In genomic region chr10:70717025-70717424, GRCm38 (mm10) we compare ENCODE assay signal across 8 mouse cellular contexts.
A peak's percentile ranks its signal among the peaks of the same experiment; 100 is the strongest.
DNase-seq lines count a peak whose midpoint lies in the region; ATAC-seq lines count a peak whose summit lies in the region.

No protein-coding gene starts in this region.

- no peaks in the 10 kb centered on the region for H3K27me3 ChIP-seq in intestine, embryonic 14.5 days (replicated peaks; ENCODE audit: control insufficient read depth, insufficient read depth, low read length)
- no peaks in the 10 kb centered on the region for H3K27me3 ChIP-seq in intestine, embryonic 16.5 days (replicated peaks; ENCODE audit: control insufficient read depth, insufficient read depth, low read length)

- peak overlapping the region; percentile 62 for H3K27ac ChIP-seq in intestine, embryonic 14.5 days (ENCODE audit: low read depth)
- no peak overlapping the region for H3K27ac ChIP-seq in intestine, embryonic 16.5 days (ENCODE audit: low read length)

- H3K36me3 ChIP-seq in intestine, embryonic 14.5 days (ENCODE audit: control insufficient read depth, insufficient read depth, low read length): no peaks in the 10 kb centered on the region
- H3K36me3 ChIP-seq in intestine, embryonic 16.5 days (ENCODE audit: control insufficient read depth, insufficient read depth, low read length): no peaks in the 10 kb centered on the region

- H3K4me1 ChIP-seq in intestine, embryonic 14.5 days (replicated peaks; ENCODE audit: control insufficient read depth, insufficient read depth, low read length): no peaks in the 10 kb centered on the region
- no peaks in the 10 kb centered on the region for H3K4me1 ChIP-seq in intestine, embryonic 16.5 days (ENCODE audit: control insufficient read depth, insufficient read depth, low read length)

- H3K9me3 ChIP-seq in intestine, embryonic 14.5 days (ENCODE audit: control insufficient read depth, low read length): no peaks in the 10 kb centered on the region
- H3K9me3 ChIP-seq in intestine, embryonic 16.5 days (ENCODE audit: control insufficient read depth, low read length): no peaks in the 10 kb centered on the region

- no peak overlapping the region for H3K4me3 ChIP-seq in intestine, embryonic 14.5 days (ENCODE audit: low read depth, low read length)
- no peak overlapping the region for H3K4me3 ChIP-seq in intestine, embryonic 16.5 days (ENCODE audit: low read length)

- no peak overlapping the region for H3K9ac ChIP-seq in intestine, embryonic 14.5 days (ENCODE audit: low read length)
- H3K9ac ChIP-seq in intestine, embryonic 16.5 days (ENCODE audit: low read depth, low read length): no peak overlapping the region

- DNase-seq in intestine, embryonic 14.5 days (ENCODE audit: low spot score): peak; percentile 54
- DNase-seq in embryo, embryonic 11 days: peak; percentile 34
- DNase-seq in heart, adult 11 months: peak; percentile 97
- peak; percentile 70 for DNase-seq in layer of hippocampus, adult 11-12 months (ENCODE audit: low spot score)
- DNase-seq in lung, postnatal 10 days: peak; percentile 72
- peak; percentile 49 to 82 for DNase-seq in right cerebral cortex, postnatal 36 days (ENCODE audit: low spot score in 2 of 2)

- WGBS in intestine, embryonic 14.5 days: 10% methylated on average over 6 of the region's 6 CpGs
- 13% methylated on average over 6 of the region's 6 CpGs for WGBS in intestine, embryonic 16.5 days

- H3K4me2 ChIP-seq in intestine, embryonic 14.5 days (ENCODE audit: low read length): no peak overlapping the region
- no peak overlapping the region for H3K4me2 ChIP-seq in intestine, embryonic 16.5 days (ENCODE audit: low read depth, low read length)

- no peak for ATAC-seq in intestine, embryonic 14.5 days (replicated peaks; ENCODE audit: low FRiP score, low TSS enrichment, low read depth)
- ATAC-seq in intestine, embryonic 16.5 days: no peak
- ATAC-seq in megakaryocyte, adult 5-6 weeks (ENCODE audit: poor library complexity, severe bottlenecking): no peak

Comparison
In these comparisons a context has a peak if more than half of its experiments do, and no peak if none do; other contexts are left out.
1. DNase-seq: peak in every context shown above with its lines; median percentile 97 in heart, adult 11 months; 72 in lung, postnatal 10 days; 70 in layer of hippocampus, adult 11-12 months; 66 in right cerebral cortex, postnatal 36 days; 54 in intestine, embryonic 14.5 days; 34 in embryo, embryonic 11 days.